Mouse (Mus musculus) Patski (cell line): Measurements from ENCODE around the gene Nhp2. TPM values are rescaled to one million over a fixed set of nuclear protein-coding genes. Genes with fewer than 3 reads are reported as not detected.

Source experiments
- ATAC-seq: fragments of 100-300 bp; one replicate; pipeline ENCODE4 v1.8.0; 2021
- CTCF ChIA-PET: fragments of 350-600 bp; sonication (Branson Sonifier 250); formaldehyde crosslinking; loops from one replicate; lab custom pipeline; 2022; ENCODE audit warnings: inconsistent platforms; lab: Charles Lee
- POLR2A ChIA-PET: fragments of 350-600 bp; sonication (Branson Sonifier 250); formaldehyde crosslinking; loops from one replicate; lab custom pipeline; 2022; ENCODE audit warnings: antibody characterized with exemption, inconsistent platforms; lab: Charles Lee
- DNase-seq: peaks from one replicate; pipeline ENCODE4 v3.0.0-alpha.2; 2011; ENCODE audit warnings: low read depth, low spot score
- H3K27me3 ChIP-seq: fragments of 371-371 bp; one replicate; pipeline ENCODE4 v1.5.1; 2021
- CTCF ChIP-seq: fragments of 100-300 bp; IDR thresholded peaks from one replicate; pipeline ENCODE4 v1.5.1; 2021
- in situ Hi-C: fragments of 300-500 bp; cut with MboI; formaldehyde crosslinking; loops from 3 replicates; pipeline ENCODE4 v1.11.1; 2018; ENCODE audit warnings: low pct_unique_long_range_greater_than_20kb, mixed read lengths
- polyA plus RNA-seq: library from polyadenylated mRNA; unstranded; gene quantifications from one replicate; pipeline ENCODE4 v1.2.3, GENCODE M21; 2021

The Nhp2 gene
- polyA plus RNA-seq, 1 experiment from 2014 or later = 69.0 TPM

DNA sequence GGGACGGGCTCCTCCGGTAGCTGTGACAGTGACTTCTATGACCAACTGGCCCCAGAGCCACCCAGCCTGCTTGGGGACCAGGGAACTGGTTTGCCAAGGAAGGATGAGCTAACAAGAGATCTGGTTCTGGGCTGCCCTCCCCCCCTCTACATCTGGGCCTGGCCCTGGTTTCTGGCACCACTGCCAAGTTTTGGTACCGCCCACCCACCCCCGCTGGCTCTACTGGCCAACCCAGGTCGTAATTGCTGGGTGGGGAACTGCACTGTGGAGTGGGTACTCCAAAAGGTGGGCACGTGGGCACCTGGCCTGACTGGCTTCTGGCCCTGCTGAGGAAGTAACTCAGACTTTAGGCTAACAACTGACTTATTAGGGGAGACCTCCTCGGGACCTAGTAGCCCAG, 21.2 kb downstream of the Nhp2 start:
- TF ChIP-seq CTCF = no peak
- in situ Hi-C loops = no loop called here
- no peak for DNase-seq
- ChIA-PET CTCF (interaction anchor here (0.8 kb wide), 1 partner anchor 20 kb away, joined by 3 read pairs; no protein-coding TSS in a partner anchor), POLR2A (interaction anchor here (1.5 to 2.0 kb wide), 3 partner anchors 10 to 34 kb away, joined by 3 to 8 read pairs (median 4); partner anchors contain the start of genes D930048N14Rik and N4bp3)
- ATAC-seq = no peak
- H3K27me3 ChIP-seq = no peaks in the 10 kb centered on the region

DNA sequence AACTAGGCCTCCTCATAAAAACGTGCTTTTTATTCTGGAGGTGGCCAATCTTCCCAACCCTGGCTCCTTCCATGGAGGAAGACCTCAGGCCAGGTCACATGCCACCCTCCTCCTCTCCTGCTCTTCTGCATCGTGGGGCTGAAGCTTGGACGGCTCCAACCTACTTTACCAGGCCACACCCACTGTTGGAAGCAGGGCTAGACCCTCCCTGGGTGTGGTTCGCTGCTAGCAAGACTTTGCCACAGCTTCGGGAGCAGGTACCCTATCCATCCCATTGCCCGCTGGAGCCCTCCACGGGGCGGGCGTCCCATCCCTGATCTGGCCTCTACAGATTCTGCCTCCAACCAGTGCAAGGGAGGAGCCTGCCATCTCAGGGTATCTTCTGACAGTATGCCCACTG, 23.7 kb downstream of the Nhp2 start:
- H3K27me3 ChIP-seq = no peaks in the 10 kb centered on the region
- ATAC-seq (no peak), DNase-seq (no peak)
- no peak for TF ChIP-seq CTCF
- POLR2A ChIA-PET = interaction anchor here (1.1 kb wide), 1 partner anchor 10 kb away, joined by 3 read pairs; no protein-coding TSS in a partner anchor
- CTCF ChIA-PET = no interaction called here
- in situ Hi-C loops = no loop called here

DNA sequence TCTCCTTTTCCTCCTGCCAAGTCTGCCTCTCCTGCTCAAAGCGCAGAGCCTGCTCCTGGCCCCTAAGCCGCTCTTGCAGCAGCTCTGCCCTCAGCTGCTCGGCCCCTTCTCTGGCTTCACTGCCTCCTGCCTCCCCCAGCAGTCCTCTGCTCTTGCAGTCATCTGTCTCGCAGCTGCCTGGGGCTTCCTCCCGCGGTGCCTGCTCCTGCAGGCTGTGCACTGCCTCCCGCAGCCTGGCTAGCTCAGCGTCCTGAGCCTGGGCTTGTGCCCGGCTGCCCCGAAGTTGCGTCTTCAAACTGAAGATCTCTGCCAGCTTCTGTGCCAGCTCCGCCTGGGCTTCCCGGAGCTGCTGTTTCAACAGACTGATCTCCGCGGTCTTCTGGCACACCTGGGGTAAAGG, 24.2 kb downstream of the Nhp2 start:
- H3K27me3 ChIP-seq = no peaks in the 10 kb centered on the region
- ATAC-seq = no peak
- TF ChIP-seq CTCF = no peak
- POLR2A ChIA-PET = no interaction called here
- in situ Hi-C loops = no loop called here
- DNase-seq = no peak
- CTCF ChIA-PET = interaction anchor here (1.3 kb wide), 1 partner anchor 8 kb away, joined by 4 read pairs; the partner anchor contains the start of gene Rmnd5b

DNA sequence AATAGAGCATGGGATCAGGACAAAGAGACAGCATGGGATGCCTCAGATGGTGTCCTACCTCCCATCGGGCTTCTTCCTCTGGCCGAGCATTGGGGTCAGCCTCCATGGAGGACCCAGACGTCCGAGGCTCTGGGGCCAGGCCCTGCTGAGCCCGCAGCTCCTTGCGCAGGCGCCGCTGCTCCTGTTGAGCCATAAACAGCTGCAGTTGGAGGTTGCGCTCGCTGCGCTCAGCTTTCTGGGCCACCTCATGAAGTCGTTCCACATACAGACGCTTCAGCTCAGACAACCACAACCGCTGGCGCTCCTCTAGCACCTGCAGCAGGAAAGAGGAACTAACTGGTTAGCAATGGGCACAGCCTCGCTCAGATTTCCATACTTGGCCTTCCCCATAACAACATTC, 24.7 kb downstream of the Nhp2 start:
- ATAC-seq (no peak), DNase-seq (no peak)
- no peaks in the 10 kb centered on the region for H3K27me3 ChIP-seq
- no peak for TF ChIP-seq CTCF
- in situ Hi-C loops = no loop called here
- ChIA-PET POLR2A (no interaction called here), CTCF (interaction anchor here (1.3 kb wide), 1 partner anchor 8 kb away, joined by 4 read pairs; the partner anchor contains the start of gene Rmnd5b)

DNA sequence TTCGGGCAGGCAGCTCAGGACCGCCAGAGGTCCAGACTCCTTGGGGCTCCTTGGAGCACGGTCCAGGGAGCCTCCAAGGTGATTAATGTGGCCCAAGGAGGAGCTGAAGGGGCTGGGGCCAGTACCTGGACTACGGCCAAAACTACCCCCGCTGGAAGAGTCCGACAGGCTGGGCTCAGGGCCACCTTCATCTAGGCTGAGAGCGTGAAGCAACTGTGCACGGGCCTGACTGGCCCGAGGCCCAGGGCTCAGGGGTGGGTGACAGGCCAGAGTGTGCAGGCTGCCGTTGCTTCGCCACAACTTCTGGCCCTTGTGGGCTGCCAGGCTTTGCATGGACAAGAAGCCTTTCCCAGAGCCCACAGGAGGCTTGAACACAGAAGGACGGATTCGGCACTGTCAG, 25.8 kb downstream of the Nhp2 start:
- CTCF ChIA-PET = interaction anchor here (1.3 kb wide), 2 partner anchors 9 to 13 kb away, joined by 3 to 4 read pairs; partner anchors contain the start of gene Rmnd5b
- ATAC-seq = no peak
- in situ Hi-C loops = no loop called here
- no peaks in the 10 kb centered on the region for H3K27me3 ChIP-seq
- no peak for TF ChIP-seq CTCF
- no peak for DNase-seq
- POLR2A ChIA-PET = interaction anchor here (1.0 kb wide), 1 partner anchor 9 kb away, joined by 3 read pairs; no protein-coding TSS in a partner anchor

DNA sequence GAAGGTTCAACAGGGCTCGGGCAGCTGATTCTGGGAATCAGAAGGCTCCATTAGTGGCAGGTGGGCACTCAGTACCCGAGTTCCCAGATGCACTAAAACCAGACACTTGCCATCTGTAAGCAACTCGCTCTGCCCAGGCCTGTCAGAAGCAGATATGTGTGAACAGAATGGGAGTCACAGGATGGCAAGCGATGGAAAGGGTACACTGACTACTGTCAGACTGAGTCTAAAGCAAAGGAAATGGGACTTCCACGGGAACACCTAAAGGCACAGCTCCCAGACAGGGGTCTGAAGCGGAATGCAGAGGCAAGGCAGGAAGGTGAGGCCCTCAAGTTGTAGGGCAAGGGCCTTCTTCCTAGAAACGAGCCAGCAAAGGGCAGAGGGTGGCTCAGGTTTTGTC, 26.7 kb downstream of the Nhp2 start:
- DNase-seq (no peak), ATAC-seq (no peak)
- TF ChIP-seq CTCF = no peak
- ChIA-PET POLR2A (no interaction called here), CTCF (interaction anchor here (1.3 kb wide), 1 partner anchor 14 kb away, joined by 3 read pairs; no protein-coding TSS in a partner anchor)
- H3K27me3 ChIP-seq = no peaks in the 10 kb centered on the region
- in situ Hi-C loops = no loop called here

DNA sequence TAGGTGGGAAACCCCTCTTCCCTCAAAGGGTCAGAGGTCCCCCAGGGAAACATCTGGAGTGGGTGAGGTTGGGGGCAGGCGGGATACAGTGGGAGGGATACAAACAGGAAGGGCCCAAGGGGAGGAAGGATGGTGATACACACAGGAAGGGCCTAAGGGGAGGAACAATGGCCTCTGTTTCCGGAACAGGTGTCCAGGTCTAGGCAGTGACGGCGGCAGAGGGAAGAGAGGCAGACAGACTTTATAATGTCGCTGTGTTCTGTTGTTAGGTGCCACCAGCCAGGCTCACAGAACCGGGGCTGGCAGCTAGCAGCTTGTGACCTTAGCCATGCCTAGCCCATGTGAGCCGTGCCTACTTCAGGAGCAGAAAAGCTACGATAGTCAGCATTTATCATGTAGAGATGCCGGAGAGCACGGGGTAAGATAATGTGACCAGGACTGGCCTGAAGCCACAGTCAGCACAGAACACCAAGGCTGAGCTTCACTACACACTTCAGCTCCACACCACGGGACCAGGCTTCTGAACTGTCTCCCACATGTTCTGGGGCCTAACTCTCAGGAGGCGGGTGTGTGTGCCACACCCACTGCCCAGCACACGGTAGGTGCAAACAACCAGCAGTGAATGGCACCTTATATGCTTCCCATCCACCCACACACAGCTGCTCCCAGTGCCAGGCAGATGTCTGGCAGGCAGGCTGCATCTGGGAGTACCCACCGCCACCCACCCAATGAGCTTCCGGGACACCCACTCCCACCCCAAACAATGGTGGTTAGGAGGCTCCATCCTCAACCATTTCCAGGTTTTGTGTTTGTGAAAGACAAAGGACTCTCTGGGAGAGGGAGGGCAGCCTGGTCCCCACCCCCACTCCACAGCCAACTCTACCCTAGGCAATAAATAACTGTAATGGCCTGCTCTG, 27.5 kb downstream of the Nhp2 start:
- TF ChIP-seq CTCF = no peak
- no peak for DNase-seq
- CTCF ChIA-PET = interaction anchor here (0.9 kb wide), 1 partner anchor 11 kb away, joined by 4 read pairs; the partner anchor contains the start of gene Rmnd5b
- no peak for ATAC-seq
- POLR2A ChIA-PET = interaction anchor here (0.9 to 1.3 kb wide), 2 partner anchors 9 to 12 kb away, joined by 3 read pairs; no protein-coding TSS in a partner anchor
- H3K27me3 ChIP-seq = no peaks in the 10 kb centered on the region
- in situ Hi-C loops = no loop called here

DNA sequence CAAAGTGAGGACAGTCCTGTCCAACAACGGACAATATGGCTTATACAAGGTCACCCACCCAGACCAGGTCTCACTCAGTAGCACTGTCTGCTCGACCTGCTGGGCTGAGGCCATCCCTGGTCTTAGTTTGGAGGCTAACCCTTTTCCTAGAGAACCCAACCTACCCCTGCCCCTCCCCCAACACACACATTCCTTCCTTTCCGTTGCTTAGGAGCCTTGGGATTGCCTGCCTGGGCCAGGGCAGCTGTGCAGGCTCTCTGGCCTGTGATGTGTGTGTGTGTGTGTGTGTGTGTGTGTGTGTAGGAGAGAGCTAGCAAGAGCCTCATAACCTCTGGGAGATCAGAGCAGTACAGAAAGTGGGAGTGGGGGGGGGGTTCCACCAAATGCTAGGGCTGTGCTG, 29.0 kb downstream of the Nhp2 start:
- no peaks in the 10 kb centered on the region for H3K27me3 ChIP-seq
- CTCF ChIA-PET = interaction anchor here (1.6 kb wide), 1 partner anchor 16 kb away, joined by 5 read pairs; no protein-coding TSS in a partner anchor
- POLR2A ChIA-PET = interaction anchor here (0.7 to 2.2 kb wide), 2 partner anchors 13 to 14 kb away, joined by 3 to 13 read pairs; partner anchors contain the start of gene Rmnd5b
- no peak for ATAC-seq
- in situ Hi-C loops = no loop called here
- TF ChIP-seq CTCF = no peak
- DNase-seq = no peak

DNA sequence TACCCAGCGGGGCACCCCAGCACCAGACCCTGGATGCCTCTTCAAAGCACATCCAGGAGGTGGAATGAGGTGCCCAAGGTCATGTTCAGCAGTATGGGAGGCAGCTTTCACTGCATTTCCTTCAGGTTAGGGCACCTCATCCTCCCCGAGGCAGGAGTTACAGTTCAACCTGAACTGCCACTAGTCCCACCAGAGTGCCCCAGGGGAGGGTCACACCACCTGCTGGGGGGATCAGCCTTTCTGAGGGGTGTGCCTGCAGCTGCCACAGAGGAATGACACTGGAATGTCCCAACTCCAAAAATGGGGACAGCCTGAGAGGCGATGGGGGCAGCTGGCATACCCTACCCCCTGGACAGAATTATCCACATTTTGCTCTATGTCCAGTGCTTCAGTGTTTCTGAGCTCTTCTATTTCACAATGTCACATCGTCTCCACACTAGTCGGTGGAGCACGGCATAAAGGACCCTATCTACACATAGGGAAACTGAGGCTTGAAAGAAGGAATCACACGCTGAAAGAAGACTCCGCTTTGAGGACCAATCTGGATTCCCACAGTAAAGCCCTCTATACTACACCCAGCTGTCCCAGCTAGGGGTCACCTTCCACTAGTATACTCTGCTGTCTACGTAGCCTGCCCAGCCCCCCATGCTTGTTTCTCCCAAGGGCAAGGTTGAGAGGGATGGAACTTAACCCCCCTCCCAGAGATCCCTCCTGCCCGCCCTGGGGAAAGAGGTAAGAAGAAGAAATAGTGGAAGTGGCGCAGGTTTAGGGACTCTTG, 29.8 kb downstream of the Nhp2 start:
- ATAC-seq = no peak

DNA sequence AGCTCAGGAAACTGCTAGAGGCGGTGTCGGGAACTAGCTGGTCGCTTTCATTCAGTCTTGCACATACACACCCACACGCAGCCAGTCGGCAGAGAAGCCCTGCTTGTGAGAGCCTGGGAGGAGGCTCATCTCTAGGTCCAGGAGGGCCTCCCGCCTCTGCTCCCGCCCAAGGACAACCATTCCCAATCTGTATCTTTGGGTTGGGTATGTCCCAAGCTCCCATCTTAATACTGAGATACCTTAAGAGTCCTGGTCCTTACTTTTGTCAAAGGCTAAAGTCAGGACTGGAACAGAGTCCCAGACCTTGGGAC, 30.3 kb downstream of the Nhp2 start:
- in situ Hi-C loops = no loop called here
- ChIA-PET POLR2A (interaction anchor here (1.6 to 2.6 kb wide), 3 partner anchors 14 to 24 kb away, joined by 9 to 13 read pairs (median 10); partner anchors contain the start of gene Rmnd5b), CTCF (interaction anchor here (1.6 kb wide), 1 partner anchor 18 kb away, joined by 5 read pairs; no protein-coding TSS in a partner anchor)
- ATAC-seq = no peak
- no peak for TF ChIP-seq CTCF
- no peaks in the 10 kb centered on the region for H3K27me3 ChIP-seq
- DNase-seq = no peak

More for the DNA sequence above, 29.8 kb downstream of the Nhp2 start:
- no peaks in the 10 kb centered on the region for H3K27me3 ChIP-seq
- in situ Hi-C loops = no loop called here
- DNase-seq = no peak
- no peak for TF ChIP-seq CTCF
- CTCF ChIA-PET = interaction anchor here (1.6 kb wide), 1 partner anchor 17 kb away, joined by 5 read pairs; no protein-coding TSS in a partner anchor
- POLR2A ChIA-PET = interaction anchor here (0.7 to 2.6 kb wide), 3 partner anchors 13 to 17 kb away, joined by 3 to 13 read pairs (median 9); partner anchors contain the start of gene Rmnd5b
